Mouse (Mus musculus) heart, embryonic 11.5 days (tissue): ENCODE data around the gene Pla2g1b. TPM values are rescaled to one million over a fixed set of nuclear protein-coding genes. Genes with fewer than 3 reads are reported as not detected.

Experiments used
- ATAC-seq: fragments of 200-750 bp; cut with Nextera tagmentation; replicated peaks from 2 replicates; pipeline ENCODE4 v1.8.0; 2017; ENCODE audit warnings: moderate library complexity; ENCODE audit not compliant: insufficient number of reproducible peaks, low FRiP score, low TSS enrichment
- H3K27ac ChIP-seq: fragments of 300-500 bp; sonication (generic); 2 replicates; pipeline ENCODE4 v1.5.1; 2014; ENCODE audit warnings: mild to moderate bottlenecking, low read depth, low read length
- H3K27me3 ChIP-seq: fragments of 300-500 bp; sonication (generic); 2 replicates; pipeline ENCODE4 v1.6.1; 2014; ENCODE audit warnings: mild to moderate bottlenecking, low read length, mixed read lengths; ENCODE audit not compliant: control insufficient read depth, insufficient read depth
- H3K36me3 ChIP-seq: fragments of 300-500 bp; sonication (generic); 2 replicates; pipeline ENCODE4 v1.6.1; 2014; ENCODE audit warnings: mild to moderate bottlenecking, low read length, moderate library complexity, mixed read lengths; ENCODE audit not compliant: control insufficient read depth, insufficient read depth
- H3K4me1 ChIP-seq: fragments of 300-500 bp; sonication (generic); 2 replicates; pipeline ENCODE4 v1.6.1; 2014; ENCODE audit warnings: low read length; ENCODE audit not compliant: control insufficient read depth, insufficient read depth
- H3K4me2 ChIP-seq: fragments of 300-500 bp; sonication (generic); 2 replicates; pipeline ENCODE4 v1.6.1; 2014; ENCODE audit warnings: mild to moderate bottlenecking, moderate library complexity
- H3K4me3 ChIP-seq: fragments of 300-500 bp; sonication (generic); 2 replicates; pipeline ENCODE4 v1.5.1; 2014; ENCODE audit warnings: low read depth, low read length
- H3K9ac ChIP-seq: fragments of 300-500 bp; sonication (generic); 2 replicates; pipeline ENCODE4 v1.6.1; 2014; ENCODE audit warnings: mild to moderate bottlenecking, low read depth, low read length, moderate library complexity
- H3K9me3 ChIP-seq: fragments of 300-500 bp; sonication (generic); replicated peaks from 2 replicates; pipeline ENCODE4 v1.6.1; 2016; ENCODE audit warnings: low read length; ENCODE audit not compliant: control insufficient read depth
- WGBS: fragments of 180-500 bp; shearing (Covaris S2); extraction: QIAGEN DNeasy Blood & Tissue Kit; methylation state at CpG from one replicate; pipeline ENCODE4 v1.1.7; 2014; ENCODE audit not compliant: insufficient replicate concordance; 5-methylcytosine and 5-hydroxymethylcytosine counted together
- polyA plus RNA-seq: library from polyadenylated mRNA; unstranded; fragments of >200 nt; fragmentation: Nextera tagmentation; extraction: Ambion mirVana; gene quantifications from 2 replicates; pipeline ENCODE4 v1.2.1, GENCODE M21; 2014

The Pla2g1b gene
- polyA plus RNA-seq, 1 experiment from 2014 or later = 1.2 TPM

DNA sequence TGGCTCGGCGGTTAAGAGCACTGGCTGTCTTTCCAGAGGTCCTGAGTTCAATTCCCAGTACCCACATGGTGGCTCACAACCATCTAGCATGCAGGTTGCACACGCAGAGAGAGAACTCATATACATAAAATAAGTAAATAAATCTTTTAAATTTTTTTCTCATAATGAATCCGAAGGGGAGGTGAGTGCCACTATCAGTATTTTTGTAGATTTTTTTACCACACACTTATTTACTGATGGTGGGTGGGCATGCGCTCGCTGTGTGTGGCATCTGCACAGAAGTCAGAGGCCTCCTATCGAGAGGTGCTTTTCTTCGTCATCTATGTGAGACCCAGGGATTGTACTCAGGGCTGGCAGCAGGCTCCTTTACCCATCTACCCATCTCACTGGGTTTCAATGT, 21.3 kb downstream of the Pla2g1b start:
- no peak overlapping the region for H3K4me3 ChIP-seq
- 86% methylated on average over 8 of the region's 8 CpGs for WGBS
- H3K4me1 ChIP-seq = peaks cover 16% of the 10 kb centered on the region
- H3K27me3 ChIP-seq = peaks cover 8% of the 10 kb centered on the region; the same call in 1 of the 2 replicates
- no peaks in the 10 kb centered on the region for H3K9me3 ChIP-seq
- no peak for ATAC-seq
- H3K4me2 ChIP-seq = no peak overlapping the region
- no peak overlapping the region for H3K9ac ChIP-seq
- no peak overlapping the region for H3K27ac ChIP-seq
- H3K36me3 ChIP-seq = no peaks in the 10 kb centered on the region

GRCm38 (mm10) chr5:115487942-115488580, 22.0 kb downstream of the Pla2g1b start:
- WGBS = 74% methylated on average over 9 of the region's 9 CpGs
- Histone ChIP-seq H3K9me3 (no peaks in the 10 kb centered on the region), H3K36me3 (no peaks in the 10 kb centered on the region), H3K9ac (no peak overlapping the region), H3K27me3 (0 out of 2 replicates have a peak, but pooled peaks cover 1% of the 10 kb centered on the region), H3K4me1 (peaks cover 14% of the 10 kb centered on the region), H3K27ac (peak overlapping the region; percentile 100; the same call in 1 of the 2 replicates), H3K4me2 (no peak overlapping the region), H3K4me3 (no peak overlapping the region)
- ATAC-seq = no peak

- Histone ChIP-seq H3K4me2 (peak overlapping the region; percentile 76), H3K4me3 (peak overlapping the region; percentile 38), H3K9ac (peak overlapping the region; percentile 91), H3K9me3 (no peaks in the 10 kb centered on the region), H3K36me3 (no peaks in the 10 kb centered on the region), H3K27me3 (no peaks in the 10 kb centered on the region), H3K27ac (peak overlapping the region; percentile 100), H3K4me1 (peaks cover 14% of the 10 kb centered on the region)
- peak; percentile 67 for ATAC-seq
- under 1% methylated on average over 38 of the region's 39 CpGs for WGBS
Observed at GRCm38 (mm10) chr5:115488841-115489698, 23.0 kb downstream of the Pla2g1b start.

- peak; percentile 81 for ATAC-seq
- peak overlapping the region; percentile 89 for H3K9ac ChIP-seq
- H3K27ac ChIP-seq = peak overlapping the region; percentile 100
- H3K4me3 ChIP-seq = peak overlapping the region; percentile 37
- WGBS = 0% methylated on average over 50 of the region's 50 CpGs
- H3K4me2 ChIP-seq = peak overlapping the region; percentile 76
- peaks cover 10% of the 10 kb centered on the region for H3K4me1 ChIP-seq
- H3K27me3 ChIP-seq = no peaks in the 10 kb centered on the region
- H3K36me3 ChIP-seq = no peaks in the 10 kb centered on the region
- H3K9me3 ChIP-seq = no peaks in the 10 kb centered on the region
Observed at GRCm38 (mm10) chr5:115489699-115490637, 23.9 kb downstream of the Pla2g1b start.

DNA sequence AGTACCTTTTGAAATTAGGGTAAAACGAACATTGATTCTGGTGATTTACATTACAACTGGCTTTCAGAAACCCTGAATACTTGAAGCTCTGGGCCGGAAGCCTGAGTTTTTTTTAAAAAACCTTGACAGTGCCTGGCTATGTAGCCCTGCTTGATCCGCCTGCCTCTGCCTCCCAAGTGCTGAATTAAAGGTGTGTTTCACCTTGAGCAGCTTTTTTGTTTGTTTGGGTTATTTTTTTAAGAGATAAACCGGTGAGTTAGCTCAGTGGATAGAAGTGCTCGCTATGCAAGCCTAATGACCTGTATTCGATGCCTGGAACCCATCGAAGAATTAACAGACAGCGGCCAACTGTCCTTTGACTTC, 24.6 kb downstream of the Pla2g1b start:
- Histone ChIP-seq H3K9ac (no peak overlapping the region), H3K27me3 (no peaks in the 10 kb centered on the region), H3K4me2 (peak overlapping the region; percentile 33), H3K9me3 (no peaks in the 10 kb centered on the region), H3K4me3 (no peak overlapping the region), H3K36me3 (no peaks in the 10 kb centered on the region), H3K4me1 (peaks cover 10% of the 10 kb centered on the region), H3K27ac (no peak overlapping the region; the same call in 1 of the 2 replicates)
- ATAC-seq = no peak
- WGBS = 15% methylated on average over 8 of the region's 8 CpGs

DNA sequence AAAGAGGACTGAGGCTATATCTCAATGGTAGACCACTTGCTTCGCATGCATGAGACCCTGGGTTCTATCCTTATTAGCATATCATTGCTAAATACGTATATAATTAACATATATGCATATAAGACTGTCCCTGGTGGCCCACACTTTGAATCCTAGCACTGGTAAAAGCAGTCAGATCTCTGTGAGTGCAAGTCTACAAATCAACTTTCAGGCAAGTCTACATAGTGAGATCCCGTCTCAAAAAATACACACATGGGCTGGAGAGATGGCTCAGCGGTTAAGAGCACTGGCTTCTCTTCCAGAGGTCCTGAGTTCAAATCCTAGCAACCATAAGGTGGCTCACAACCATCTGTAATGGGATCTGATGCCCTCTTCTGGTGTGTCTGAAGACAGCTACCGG, 25.0 kb downstream of the Pla2g1b start:
- H3K9me3 ChIP-seq = no peaks in the 10 kb centered on the region
- H3K9ac ChIP-seq = no peak overlapping the region
- 29% methylated on average over 5 of the region's 5 CpGs for WGBS
- H3K27me3 ChIP-seq = no peaks in the 10 kb centered on the region
- no peak for ATAC-seq
- no peak overlapping the region for H3K27ac ChIP-seq
- H3K4me3 ChIP-seq = no peak overlapping the region
- H3K4me2 ChIP-seq = peak overlapping the region; percentile 71
- peaks cover 10% of the 10 kb centered on the region for H3K4me1 ChIP-seq
- H3K36me3 ChIP-seq = no peaks in the 10 kb centered on the region

DNA sequence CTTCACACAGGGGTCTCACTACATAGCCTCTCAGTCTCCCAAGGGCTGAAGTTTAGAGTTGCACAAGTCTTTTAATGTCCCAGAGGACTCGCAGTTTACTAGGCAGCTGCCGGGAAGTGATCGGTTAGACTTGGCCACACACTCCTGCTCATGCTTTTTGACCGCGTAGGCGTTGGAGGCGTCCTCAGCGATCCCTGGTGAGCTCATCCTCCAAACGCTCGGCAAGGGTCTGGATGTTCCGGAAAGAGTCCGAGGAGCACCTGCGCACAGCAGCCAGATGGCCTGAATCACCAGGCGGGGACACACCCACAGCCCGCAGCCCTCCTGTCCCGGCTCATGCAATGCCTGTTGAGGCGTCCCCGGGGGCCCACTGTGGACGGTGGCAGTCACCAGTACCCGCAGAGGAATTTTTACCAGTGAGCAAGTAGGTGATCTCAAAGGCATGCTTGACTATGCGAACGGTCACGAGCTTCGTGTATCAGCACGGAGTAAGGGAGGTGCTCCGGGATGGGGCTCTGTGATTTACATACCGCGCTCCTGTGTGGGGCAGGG, 25.8 kb downstream of the Pla2g1b start:
- Histone ChIP-seq H3K4me3 (peak overlapping the region; percentile 34), H3K4me1 (peaks cover 10% of the 10 kb centered on the region), H3K9ac (peak overlapping the region; percentile 56; the same call in 1 of the 2 replicates), H3K36me3 (no peaks in the 10 kb centered on the region), H3K4me2 (peak overlapping the region; percentile 71), H3K27me3 (no peaks in the 10 kb centered on the region), H3K27ac (0 out of 2 replicates have a peak overlapping the region, but pooled peaks have one; percentile 3), H3K9me3 (no peaks in the 10 kb centered on the region)
- WGBS = 4% methylated on average over 28 of the region's 28 CpGs
- no peak for ATAC-seq
